Comparison of ENCODE assay signal across 8 mouse cellular contexts in the genomic region with DNA sequence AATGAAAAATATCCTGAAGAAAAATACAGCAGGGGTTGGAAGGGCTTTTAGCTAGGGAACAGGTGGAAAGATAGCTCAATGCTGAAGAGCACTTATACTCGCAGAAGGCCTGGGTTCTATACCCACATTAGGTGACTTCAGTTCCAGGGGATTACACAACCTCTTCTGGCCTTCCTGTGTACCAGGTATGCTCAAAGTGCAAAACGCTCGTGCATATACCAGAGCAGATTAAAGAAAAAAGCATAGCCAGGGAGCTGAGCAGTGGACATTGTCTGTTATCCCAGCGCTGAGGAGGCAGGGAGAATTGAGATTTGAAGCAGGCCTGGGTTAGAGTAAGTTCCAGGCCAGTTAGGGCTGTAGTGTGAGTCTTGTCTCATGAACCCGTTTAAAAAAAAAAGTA. TPM values are rescaled to one million over a fixed set of nuclear protein-coding genes. Genes with fewer than 3 reads are reported as not detected.
DNase-seq lines count a peak whose midpoint lies in the region; ATAC-seq and TF ChIP-seq lines count a peak whose summit lies in the region.

No protein-coding gene starts in this region.

- TF ChIP-seq CTCF in stomach, postnatal 0 days (IDR thresholded peaks at IDR 0.05; ENCODE audit: low read depth), result no peak

- H3K4me1 ChIP-seq in neural tube, embryonic 11.5 days (ENCODE audit: control insufficient read depth, insufficient read depth, low read length), result peaks cover 17% of the 10 kb centered on the region
- H3K4me1 ChIP-seq in liver, embryonic 11.5 days (replicated peaks; ENCODE audit: control insufficient read depth, insufficient read depth, low read length), result peaks cover 13% of the 10 kb centered on the region
- H3K4me1 ChIP-seq in stomach, postnatal 0 days (replicated peaks; ENCODE audit: control insufficient read depth, insufficient read depth), result no peaks in the 10 kb centered on the region; the same call in none of the 2 replicates

- no peaks in the 10 kb centered on the region for H3K36me3 ChIP-seq in neural tube, embryonic 11.5 days (ENCODE audit: control insufficient read depth, insufficient read depth, low read length)
- no peaks in the 10 kb centered on the region for H3K36me3 ChIP-seq in liver, embryonic 11.5 days (ENCODE audit: control insufficient read depth, insufficient read depth, low read length)
- H3K36me3 ChIP-seq in stomach, postnatal 0 days (ENCODE audit: control insufficient read depth, insufficient read depth, low read length), result no peaks in the 10 kb centered on the region

- peak overlapping the region; percentile 82; the same call in 1 of the 2 replicates for H3K9ac ChIP-seq in neural tube, embryonic 11.5 days (ENCODE audit: low read length)
- H3K9ac ChIP-seq in liver, embryonic 11.5 days (ENCODE audit: low read depth, low read length), result peak overlapping the region; percentile 82
- 0 out of 2 replicates have a peak overlapping the region, but pooled peaks have one; percentile 32 for H3K9ac ChIP-seq in stomach, postnatal 0 days (ENCODE audit: low read length)

- DNase-seq in CD4-positive, CD25-positive, alpha-beta regulatory T cell, adult 2 months (ENCODE audit: low read depth, low spot score), result peak; percentile 13
- DNase-seq in neural tube, embryonic 11.5 days (ENCODE audit: low spot score), result no peak
- DNase-seq in neural tube, embryonic 10.5 days (ENCODE audit: extremely low spot score, low spot score), result no peak
- DNase-seq in liver, embryonic 11.5 days (ENCODE audit: low spot score), result no peak
- DNase-seq in stomach, postnatal 0 days (ENCODE audit: low spot score), result no peak
- DNase-seq in retina, embryonic 14.5 days (ENCODE audit: low spot score), result no peak
- no peak for DNase-seq in urinary bladder, postnatal 4 days (ENCODE audit: low spot score in 2 of 2)

- H3K27me3 ChIP-seq in neural tube, embryonic 11.5 days (ENCODE audit: control insufficient read depth, insufficient read depth, low read length), result no peaks in the 10 kb centered on the region
- no peaks in the 10 kb centered on the region for H3K27me3 ChIP-seq in liver, embryonic 11.5 days (replicated peaks; ENCODE audit: control insufficient read depth, insufficient read depth, low read length)
- no peaks in the 10 kb centered on the region for H3K27me3 ChIP-seq in stomach, postnatal 0 days (ENCODE audit: control insufficient read depth, insufficient read depth, low read length)

- H3K4me3 ChIP-seq in neural tube, embryonic 11.5 days (ENCODE audit: low read depth, low read length), result peak overlapping the region; percentile 86
- peak overlapping the region; percentile 63 for H3K4me3 ChIP-seq in liver, embryonic 11.5 days (ENCODE audit: low read depth, low read length)
- peak overlapping the region; percentile 94; the same call in 1 of the 2 replicates for H3K4me3 ChIP-seq in stomach, postnatal 0 days (ENCODE audit: low read depth, low read length)

- H3K4me2 ChIP-seq in neural tube, embryonic 11.5 days (ENCODE audit: low read depth), result peak overlapping the region; percentile 51
- peak overlapping the region; percentile 79 for H3K4me2 ChIP-seq in liver, embryonic 11.5 days
- peak overlapping the region; percentile 78 for H3K4me2 ChIP-seq in stomach, postnatal 0 days (replicated peaks; ENCODE audit: low read depth)

- no peak overlapping the region for H3K27ac ChIP-seq in neural tube, embryonic 11.5 days (ENCODE audit: low read depth, low read length)
- H3K27ac ChIP-seq in liver, embryonic 11.5 days (ENCODE audit: low read depth, low read length), result no peak overlapping the region
- H3K27ac ChIP-seq in stomach, postnatal 0 days (replicated peaks), result no peak overlapping the region

- H3K9me3 ChIP-seq in neural tube, embryonic 11.5 days (ENCODE audit: control insufficient read depth, low read length), result no peaks in the 10 kb centered on the region
- no peaks in the 10 kb centered on the region for H3K9me3 ChIP-seq in liver, embryonic 11.5 days (ENCODE audit: control insufficient read depth, low read length)
- H3K9me3 ChIP-seq in stomach, postnatal 0 days (ENCODE audit: control insufficient read depth, low read length), result no peaks in the 10 kb centered on the region

- WGBS in neural tube, embryonic 11.5 days, result 73% methylated on average over 5 of the region's 5 CpGs
- WGBS in liver, embryonic 11.5 days, result 56% methylated on average over 5 of the region's 5 CpGs
- 46% methylated on average over 5 of the region's 5 CpGs for WGBS in stomach, postnatal 0 days

- ATAC-seq in CD4-positive, CD25-positive, alpha-beta regulatory T cell, adult 4 months, result no peak
- ATAC-seq in neural tube, embryonic 11.5 days (ENCODE audit: insufficient read depth, low FRiP score, low TSS enrichment), result no peak
- ATAC-seq in liver, embryonic 11.5 days (replicated peaks; ENCODE audit: low FRiP score), result no peak
- ATAC-seq in stomach, postnatal 0 days (ENCODE audit: low FRiP score, low TSS enrichment), result no peak

- no peak for TF ChIP-seq EP300 in stomach, postnatal 0 days (optimal IDR thresholded peaks at IDR 0.05)

RNA-seq across cellular contexts. Expression of a gene that starts 1.4 kb away (rescaled TPM):
- 10 to 100 TPM; 12.2 to 13.6 TPM for polyA plus RNA-seq in CD4-positive, CD25-positive, alpha-beta regulatory T cell, adult 4 months (2017; shearing (Covaris generic))
- polyA plus RNA-seq in neural tube, embryonic 11.5 days (2014; fragmentation: Nextera tagmentation; extraction: Ambion mirVana), result 83.3 and 85.9 TPM in 2 replicates
- 42.3 and 45.6 TPM in 2 replicates for polyA plus RNA-seq in liver, embryonic 11.5 days (2014; fragmentation: Nextera tagmentation; extraction: Ambion mirVana)
- 29.7 and 33.3 TPM in 2 replicates for polyA plus RNA-seq in stomach, postnatal 0 days (2015; fragmentation: Nextera tagmentation; extraction: Ambion mirVana)

RNA-seq across cellular contexts. Expression of a gene that starts 47.7 kb away (rescaled TPM):
- polyA plus RNA-seq in CD4-positive, CD25-positive, alpha-beta regulatory T cell, adult 4 months (2017; shearing (Covaris generic)), result 10 to 100 TPM; 71.4 to 73.3 TPM
- polyA plus RNA-seq in neural tube, embryonic 11.5 days (2014; fragmentation: Nextera tagmentation; extraction: Ambion mirVana), result 60.2 and 63.7 TPM in 2 replicates
- polyA plus RNA-seq in liver, embryonic 11.5 days (2014; fragmentation: Nextera tagmentation; extraction: Ambion mirVana), result 26.2 and 27.8 TPM in 2 replicates
- 5.0 and 6.3 TPM in 2 replicates for polyA plus RNA-seq in stomach, postnatal 0 days (2015; fragmentation: Nextera tagmentation; extraction: Ambion mirVana)

Comparison
In these comparisons a context has a peak if more than half of its experiments do, and no peak if none do; other contexts are left out.
1. H3K9ac ChIP-seq: peak in every context shown above with its lines; median percentile 82 in neural tube, embryonic 11.5 days; 82 in liver, embryonic 11.5 days; 32 in stomach, postnatal 0 days.